Mouse (Mus musculus) thymus, postnatal 0 days (tissue): Measurements from ENCODE around the gene Pdcd7. TPM values are rescaled to one million over a fixed set of nuclear protein-coding genes. Genes with fewer than 3 reads are reported as not detected.

ENCODE experiments used
- DNase-seq: peaks from one replicate; pipeline ENCODE4 v3.0.0-alpha.2; 2015; ENCODE audit warnings: low spot score
- polyA plus RNA-seq: library from polyadenylated mRNA; unstranded; fragments of >200 nt; fragmentation: Nextera tagmentation; extraction: Ambion mirVana; gene quantifications from 2 replicates; pipeline ENCODE4 v1.2.1, GENCODE M21; 2015

Pdcd7 gene
- polyA plus RNA-seq, 1 experiment from 2014 or later: 18.6 TPM

- no peak for DNase-seq
Measured at GRCm38 (mm10) chr9:65356561-65356960, 10.7 kb downstream of the Pdcd7 start.

DNA sequence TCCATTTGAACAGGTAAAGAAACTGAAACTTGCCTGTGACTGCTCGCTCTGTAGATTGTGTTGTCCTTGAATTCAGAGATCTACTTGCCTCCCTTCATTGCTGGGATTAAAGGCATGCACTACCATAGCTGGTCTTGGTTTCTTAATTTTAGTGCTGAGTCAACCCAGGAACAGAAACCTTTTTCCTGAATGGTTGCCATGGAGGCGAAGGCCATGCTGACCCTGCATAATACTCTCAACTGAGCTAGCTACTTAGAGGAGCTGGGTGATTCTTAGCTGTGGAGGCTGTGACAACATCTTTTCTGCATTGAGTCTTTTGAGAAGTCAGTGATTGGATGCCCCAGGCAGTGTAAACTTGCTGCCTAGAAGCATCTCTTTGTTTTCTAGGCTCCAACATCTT lies 11.1 kb downstream of the Pdcd7 start:
- no peak for DNase-seq

- DNase-seq: no peak
Measured at GRCm38 (mm10) chr9:65358956-65359480, 13.1 kb downstream of the Pdcd7 start.

GRCm38 (mm10) chr9:65360641-65361448 lies 14.9 kb downstream of the Pdcd7 start, which contains the start of gene Ubap1l:
TSS of gene Ubap1l (plus strand) at chr9:65361041.
- DNase-seq: no peak

- no peak for DNase-seq
Measured at GRCm38 (mm10) chr9:65363684-65364083, 17.8 kb downstream of the Pdcd7 start.

DNA sequence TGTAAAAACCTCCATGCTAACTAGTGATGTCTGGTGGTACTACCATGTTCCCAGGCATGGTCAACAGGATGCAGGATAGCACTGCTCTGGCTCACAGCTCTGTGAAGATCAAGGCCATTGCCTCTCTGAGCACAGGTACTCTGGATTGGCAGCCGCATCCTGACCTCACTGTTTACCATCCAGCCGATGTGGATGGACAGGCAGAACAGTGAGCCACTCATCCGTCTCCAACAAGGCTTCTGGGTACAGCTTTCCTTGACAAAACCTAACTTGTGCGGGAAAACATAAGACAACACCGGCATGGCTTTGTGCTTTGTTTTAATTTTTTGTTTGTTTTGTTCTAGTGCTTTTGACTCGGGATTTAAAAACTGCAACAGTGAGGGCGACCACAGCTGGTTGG lies 19.8 kb downstream of the Pdcd7 start:
- DNase-seq: no peak

DNA sequence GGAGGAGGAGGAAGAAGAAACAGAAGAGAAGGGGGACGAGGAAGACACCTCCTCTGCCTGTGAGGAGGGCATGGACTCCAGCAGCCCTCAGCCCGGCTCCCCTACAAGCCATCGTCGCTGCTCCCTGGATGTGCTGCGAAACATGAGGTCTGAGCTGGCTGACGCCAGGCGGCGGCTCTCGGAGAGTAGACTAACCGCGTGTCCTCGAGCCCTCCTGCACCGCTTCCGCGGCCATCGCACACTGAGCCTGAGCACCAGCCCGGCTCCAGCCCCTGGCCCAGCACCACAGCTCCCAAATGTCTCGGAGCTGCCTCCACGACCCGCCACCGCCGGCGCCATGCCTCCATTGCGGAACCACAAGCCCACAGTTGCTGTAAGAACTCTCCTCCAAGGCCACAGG lies 25.9 kb downstream of the Pdcd7 start:
- DNase-seq: no peak

GRCm38 (mm10) chr9:65372449-65372848 lies 26.5 kb downstream of the Pdcd7 start:
- peak; percentile 49 for DNase-seq

GRCm38 (mm10) chr9:65374468-65375162 lies 28.7 kb downstream of the Pdcd7 start:
- DNase-seq: no peak

DNA sequence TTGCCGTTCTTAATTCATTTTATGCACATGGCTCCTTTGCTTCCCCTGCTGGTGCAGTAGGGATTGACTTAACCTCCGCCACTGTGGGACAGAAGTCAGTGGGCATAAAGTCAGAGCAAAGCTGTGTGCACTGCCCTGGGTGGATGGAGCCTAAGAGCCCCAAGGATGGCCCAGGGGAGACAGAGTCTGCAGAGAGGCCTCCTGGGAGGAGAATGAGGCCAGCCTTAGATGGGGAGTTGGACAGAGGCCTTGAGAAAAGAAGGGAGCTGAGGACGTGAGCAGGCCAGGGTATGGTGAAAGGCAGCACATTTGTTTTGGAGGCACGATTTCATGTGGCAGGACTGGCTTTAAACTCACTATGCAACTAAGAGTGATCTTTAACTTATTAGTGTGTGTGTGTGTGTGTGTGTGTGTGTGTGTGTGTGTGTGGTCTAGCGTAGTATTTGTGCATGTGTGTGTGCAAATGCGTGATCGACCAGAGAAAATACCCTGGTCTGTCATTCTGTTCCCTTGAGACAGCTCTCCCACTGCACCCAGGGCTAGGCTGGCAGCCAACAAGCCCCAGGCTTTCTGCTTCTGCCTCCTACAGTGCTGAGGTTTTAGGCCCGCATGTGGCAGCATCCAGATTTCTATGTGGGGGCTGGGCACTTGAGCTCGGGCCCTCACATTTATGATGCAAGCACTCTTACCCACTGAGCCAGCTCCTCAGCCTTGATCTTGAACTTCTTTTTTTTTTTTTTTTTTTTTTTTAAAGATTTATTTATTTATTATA lies 29.4 kb downstream of the Pdcd7 start:
- DNase-seq: no peak

DNA sequence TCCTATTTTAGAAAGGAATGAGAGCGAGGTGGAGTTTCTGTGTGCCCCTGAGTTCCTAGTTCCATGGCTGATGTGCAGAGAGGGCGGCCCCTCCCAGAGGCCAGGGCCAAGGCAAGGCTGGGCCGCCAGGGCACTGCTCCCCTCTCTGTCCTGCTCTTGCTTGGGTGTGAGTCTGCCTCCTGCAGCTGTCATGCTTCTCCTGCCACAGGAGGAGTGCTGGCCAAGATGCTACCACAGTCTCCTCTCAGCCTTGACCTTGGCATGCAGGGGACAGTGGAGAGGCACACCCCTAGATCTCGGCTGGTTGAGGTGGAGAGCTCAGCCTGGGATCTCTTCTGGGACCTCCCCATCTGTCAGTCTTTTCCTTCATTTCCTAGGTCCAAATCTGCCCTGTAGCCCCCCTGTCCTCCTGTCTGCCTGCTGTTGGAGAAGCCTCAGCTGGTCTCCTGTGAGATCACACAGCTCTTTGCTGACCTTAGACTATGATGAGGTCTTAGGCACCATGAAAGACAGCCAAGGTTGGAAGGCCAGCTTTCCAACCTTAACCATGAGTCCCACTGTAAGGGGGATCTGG lies 35.2 kb downstream of the Pdcd7 start:
- no peak for DNase-seq

- DNase-seq: no peak
Measured at GRCm38 (mm10) chr9:65382031-65382750, 36.3 kb downstream of the Pdcd7 start.

- no peak for DNase-seq
Measured at GRCm38 (mm10) chr9:65382751-65383097, 36.8 kb downstream of the Pdcd7 start.

DNA sequence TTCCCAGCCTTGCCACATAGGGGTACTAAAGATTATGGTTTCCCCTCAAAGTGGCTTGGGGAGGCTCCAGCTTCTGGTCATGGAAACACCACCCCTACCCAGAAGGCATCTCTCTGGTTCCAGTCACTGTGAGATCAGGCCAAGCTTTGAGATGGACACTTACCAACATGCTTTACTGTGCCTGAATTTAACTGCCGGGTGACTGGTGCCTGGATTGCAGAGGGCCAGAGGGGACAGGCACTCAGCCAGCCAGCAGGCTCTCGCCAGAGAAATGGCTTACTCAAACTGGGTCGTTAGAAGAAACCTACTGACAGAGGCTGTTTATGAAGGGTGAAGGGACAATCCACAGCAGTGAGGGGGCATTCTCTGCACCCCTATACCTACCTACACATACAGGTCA lies 38.4 kb downstream of the Pdcd7 start:
- no peak for DNase-seq

- no peak for DNase-seq
Measured at GRCm38 (mm10) chr9:65386373-65387140, 40.7 kb downstream of the Pdcd7 start.

- peak; percentile 27 for DNase-seq
Measured at GRCm38 (mm10) chr9:65390752-65391612, 45.1 kb downstream of the Pdcd7 start.

DNA sequence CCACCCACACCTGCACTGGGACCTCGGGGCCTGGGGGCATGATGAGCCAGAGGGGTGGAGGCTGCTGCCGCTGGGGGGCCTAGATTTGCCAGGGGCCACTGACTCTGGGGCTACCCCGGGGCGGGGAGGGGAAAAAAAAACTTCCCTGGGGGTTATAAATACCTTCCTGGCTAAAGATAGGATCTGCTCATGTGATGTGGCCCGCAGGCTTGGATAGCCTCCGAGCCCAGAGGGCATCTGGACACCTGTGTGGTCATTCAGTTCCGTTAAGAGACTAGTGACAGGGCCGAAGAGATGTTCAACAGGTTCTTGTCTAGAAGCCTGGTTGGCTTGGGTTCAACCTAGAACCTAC lies 45.7 kb downstream of the Pdcd7 start, which contains the start of gene Kbtbd13:
Kbtbd13 (minus strand) TSS at position 40 of the 352 bp plus-strand sequence.
- DNase-seq: no peak

- peak; percentile 64 for DNase-seq
Measured at GRCm38 (mm10) chr9:65392638-65393364, 46.9 kb downstream of the Pdcd7 start.
